Mouse (Mus musculus) myocyte (in vitro differentiated cells): Measurements from ENCODE around the gene Cacna1s. TPM values are rescaled to one million over a fixed set of nuclear protein-coding genes. Genes with fewer than 3 reads are reported as not detected.

ENCODE experiments used
- H3K27me3 ChIP-seq: one replicate; pipeline ENCODE4 v1.6.1; 2011; ENCODE audit not compliant: control insufficient read depth, insufficient read depth, insufficient read length
- H3K36me3 ChIP-seq: one replicate; pipeline ENCODE4 v1.6.1; 2011; ENCODE audit not compliant: control insufficient read depth, insufficient read depth
- H3K4me2 ChIP-seq: one replicate; pipeline ENCODE4 v1.6.1; 2011; ENCODE audit warnings: low read depth, control low read depth
- H3K4me3 ChIP-seq: one replicate; pipeline ENCODE4 v1.5.1; 2011; ENCODE audit warnings: mild to moderate bottlenecking, control low read depth, moderate library complexity
- H3K79me2 ChIP-seq: one replicate; pipeline ENCODE4 v1.6.1; 2011; ENCODE audit not compliant: control insufficient read depth, insufficient read depth
- H3ac ChIP-seq: one replicate; pipeline ENCODE4 v1.6.1; 2011; ENCODE audit not compliant: control insufficient read depth, insufficient read length
- CEBPB ChIP-seq: IDR thresholded peaks from 2 replicates; pipeline ENCODE4 v1.6.1; 2011; ENCODE audit warnings: mild to moderate bottlenecking, moderate library complexity; ENCODE audit not compliant: poor library complexity, insufficient read depth, severe bottlenecking
- E2F4 ChIP-seq: IDR thresholded peaks from one replicate; pipeline ENCODE4 v1.6.1; 2011; ENCODE audit warnings: mild to moderate bottlenecking, control low read depth, moderate library complexity; ENCODE audit not compliant: insufficient read depth
- MAX ChIP-seq: IDR thresholded peaks from one replicate; pipeline ENCODE4 v1.6.1; 2011; ENCODE audit warnings: low read depth, mild to moderate bottlenecking, control low read depth
- MYOD1 ChIP-seq, 3 experiments: IDR thresholded peaks; one replicate each; pipeline ENCODE4 v1.6.1; 2011; ENCODE audit warnings: control low read depth in 2 of 3, low read depth in 2 of 3, mild to moderate bottlenecking in 2 of 3, moderate library complexity in 1 of 3; ENCODE audit not compliant: insufficient read length in 2 of 3, control insufficient read depth in 1 of 3
- MYOG ChIP-seq, 3 experiments: IDR thresholded peaks; one replicate each; pipeline ENCODE4 v1.6.1; 2011; ENCODE audit warnings: control low read depth in 2 of 3, low read depth in 2 of 3, mild to moderate bottlenecking in 2 of 3; ENCODE audit not compliant: insufficient read length in 2 of 3, control insufficient read depth in 1 of 3, insufficient read depth in 1 of 3
- POLR2A ChIP-seq: IDR thresholded peaks from one replicate; pipeline ENCODE4 v1.6.1; 2011; ENCODE audit warnings: low read depth, mild to moderate bottlenecking, control low read depth, moderate library complexity; ENCODE audit not compliant: insufficient read length
- POLR2AphosphoS2 ChIP-seq: IDR thresholded peaks from one replicate; pipeline ENCODE4 v1.6.1; 2011; ENCODE audit warnings: low read depth, control low read depth; ENCODE audit not compliant: insufficient read length
- REST ChIP-seq: IDR thresholded peaks from one replicate; pipeline ENCODE4 v1.6.1; 2011; ENCODE audit warnings: mild to moderate bottlenecking, control low read depth, moderate library complexity; ENCODE audit not compliant: insufficient read depth, insufficient read length
- SRF ChIP-seq: IDR thresholded peaks from one replicate; pipeline ENCODE4 v1.6.1; 2011; ENCODE audit warnings: low read depth; ENCODE audit not compliant: control insufficient read depth, insufficient read length
- TCF12 ChIP-seq: IDR thresholded peaks from one replicate; pipeline ENCODE4 v1.6.1; 2011; ENCODE audit warnings: mild to moderate bottlenecking, control low read depth; ENCODE audit not compliant: poor library complexity, insufficient read depth, severe bottlenecking
- TCF3 ChIP-seq: IDR thresholded peaks from one replicate; pipeline ENCODE4 v1.6.1; 2011; ENCODE audit warnings: low read depth, control low read depth; ENCODE audit not compliant: insufficient read length
- USF1 ChIP-seq: IDR thresholded peaks from one replicate; pipeline ENCODE4 v1.6.1; 2011; ENCODE audit warnings: low read depth, mild to moderate bottlenecking, control low read depth, moderate library complexity
- polyA plus RNA-seq: library from polyadenylated mRNA; unstranded; fragments of >200 nt; fragmentation: generic; extraction: Trizol; gene quantifications from one replicate; pipeline ENCODE4 v1.2.1, GENCODE M21; 2012; ENCODE audit warnings: missing spikeins

Gene Cacna1s
- polyA plus RNA-seq, 1 experiment, result 177 TPM

DNA sequence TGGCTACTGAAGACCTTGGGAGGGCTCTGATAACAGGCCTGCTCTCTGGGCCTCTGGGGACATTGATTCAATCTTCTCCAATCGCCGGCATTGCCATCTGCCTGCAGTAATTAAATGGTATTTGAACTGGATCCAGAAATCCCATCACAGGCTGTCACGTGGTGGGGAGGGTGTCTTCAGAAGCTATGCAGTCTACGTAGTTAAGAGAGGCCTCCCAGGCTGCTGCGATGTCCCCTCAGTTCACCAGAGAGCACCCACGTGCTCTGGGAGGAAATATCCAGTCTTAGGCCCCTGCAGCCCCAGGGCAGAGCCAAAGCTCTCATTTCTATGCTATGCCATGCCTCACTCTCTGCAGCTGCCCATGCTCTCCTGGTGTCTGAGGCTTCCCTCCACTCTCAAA is 89.8 kb downstream of the Cacna1s start:
- no peak overlapping the region for H3K4me2 ChIP-seq
- no peak overlapping the region for H3ac ChIP-seq
- TF ChIP-seq E2F4, result no peak
- TF ChIP-seq USF1, result peak; percentile 42
- TF ChIP-seq REST, result no peak
- no peak for TF ChIP-seq TCF12
- no peak overlapping the region for H3K4me3 ChIP-seq
- no peaks in the 10 kb centered on the region for H3K36me3 ChIP-seq
- H3K27me3 ChIP-seq, result no peaks in the 10 kb centered on the region
- peaks cover 29% of the 10 kb centered on the region for H3K79me2 ChIP-seq

DNA sequence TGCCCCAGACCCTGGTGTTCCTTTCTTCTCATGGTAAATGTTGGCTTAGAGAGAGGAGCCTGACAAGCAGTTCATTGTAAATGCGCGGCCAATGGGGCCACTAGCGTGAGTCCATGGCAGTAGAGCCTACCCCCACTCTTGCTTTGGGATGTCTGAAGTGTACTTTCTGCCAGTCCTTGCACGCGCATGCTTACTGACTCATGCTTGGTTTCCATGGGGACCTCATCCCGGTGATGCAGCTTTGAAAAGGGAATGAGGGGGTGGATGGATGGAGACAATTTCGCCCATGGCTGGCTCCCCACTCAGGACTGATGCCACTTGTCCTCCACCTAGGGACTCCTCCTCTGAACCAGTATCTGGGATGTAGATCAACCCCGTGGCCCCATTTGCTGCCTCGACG is 91.0 kb downstream of the Cacna1s start:
- H3K4me2 ChIP-seq, result no peak overlapping the region
- no peak overlapping the region for H3K4me3 ChIP-seq
- peaks cover 24% of the 10 kb centered on the region for H3K79me2 ChIP-seq
- no peaks in the 10 kb centered on the region for H3K27me3 ChIP-seq
- peaks cover under 1% of the 10 kb centered on the region for H3K36me3 ChIP-seq
- no peak for TF ChIP-seq TCF3
- no peak for TF ChIP-seq MYOG (IDR thresholded peaks at IDR 0.05; ENCODE audit: control insufficient read depth in 1 of 3, insufficient read depth in 1 of 3, insufficient read length in 2 of 3, low read depth in 2 of 3)
- no peak for TF ChIP-seq CEBPB
- TF ChIP-seq MAX, result no peak
- no peak for TF ChIP-seq E2F4
- TF ChIP-seq REST, result no peak
- TF ChIP-seq POLR2AphosphoS2, result no peak
- TF ChIP-seq POLR2A, result no peak
- TF ChIP-seq MYOD1 (IDR thresholded peaks at IDR 0.05; ENCODE audit: control insufficient read depth in 1 of 3, insufficient read length in 2 of 3, low read depth in 2 of 3), result no peak
- H3ac ChIP-seq, result no peak overlapping the region

DNA sequence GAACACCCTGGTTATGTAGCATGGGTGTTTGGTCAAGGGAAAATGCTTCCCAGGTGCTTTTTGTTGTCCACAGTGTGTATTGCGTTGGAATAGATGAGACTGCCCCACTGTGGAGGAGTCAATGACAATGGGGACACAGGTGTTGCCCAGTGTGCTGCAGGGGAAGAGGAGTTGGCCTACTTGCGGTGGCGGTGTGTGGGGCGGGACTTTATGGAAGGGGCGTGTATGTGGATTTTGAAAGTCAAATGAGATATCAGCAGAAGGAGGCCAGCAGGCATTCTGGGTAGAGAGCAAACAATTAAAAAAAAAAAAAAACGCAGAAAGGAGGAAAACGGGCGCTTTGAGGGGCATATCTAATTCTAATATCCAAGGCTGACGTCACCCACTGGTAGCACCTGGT is 97.2 kb downstream of the Cacna1s start:
- TF ChIP-seq MYOD1 (IDR thresholded peaks at IDR 0.05; ENCODE audit: control insufficient read depth in 1 of 3, insufficient read length in 2 of 3, low read depth in 2 of 3), result peak in 1 of 3 experiments; percentile 12
- no peak for TF ChIP-seq CEBPB
- no peak for TF ChIP-seq MYOG (IDR thresholded peaks at IDR 0.05; ENCODE audit: control insufficient read depth in 1 of 3, insufficient read depth in 1 of 3, insufficient read length in 2 of 3, low read depth in 2 of 3)
- TF ChIP-seq SRF, result no peak
- TF ChIP-seq TCF3, result no peak
- TF ChIP-seq TCF12, result no peak
- Histone ChIP-seq H3K4me2 (no peak overlapping the region), H3K79me2 (no peaks in the 10 kb centered on the region), H3K4me3 (no peak overlapping the region), H3K27me3 (no peaks in the 10 kb centered on the region), H3K36me3 (peaks cover 31% of the 10 kb centered on the region), H3ac (no peak overlapping the region)

DNA sequence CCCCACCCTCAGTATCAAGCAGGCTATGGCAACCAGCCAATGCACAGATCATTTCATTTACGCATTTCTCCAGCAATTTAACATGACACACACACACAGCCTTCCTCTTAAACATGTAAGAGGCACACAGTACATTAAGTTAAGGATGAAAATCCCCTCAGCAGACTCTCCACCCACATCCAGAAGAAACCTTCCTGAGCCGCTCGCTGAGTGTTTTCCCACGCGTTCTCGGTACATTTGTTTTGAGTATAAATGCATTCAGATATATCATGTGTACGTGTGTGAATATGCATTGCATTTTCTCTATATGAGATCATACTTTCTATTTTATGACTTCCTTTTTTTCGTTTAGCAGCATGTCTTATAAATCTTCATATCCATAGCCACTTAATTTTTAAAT is 98.8 kb downstream of the Cacna1s start:
- H3K27me3 ChIP-seq, result no peaks in the 10 kb centered on the region
- H3K4me2 ChIP-seq, result no peak overlapping the region
- TF ChIP-seq SRF (no peak), MYOD1 (IDR thresholded peaks at IDR 0.05; ENCODE audit: control insufficient read depth in 1 of 3, insufficient read length in 2 of 3, low read depth in 2 of 3) (no peak), POLR2A (no peak), MAX (no peak), POLR2AphosphoS2 (no peak)
- H3K4me3 ChIP-seq, result no peak overlapping the region
- H3ac ChIP-seq, result no peak overlapping the region
- no peaks in the 10 kb centered on the region for H3K79me2 ChIP-seq
- H3K36me3 ChIP-seq, result peaks cover 37% of the 10 kb centered on the region

DNA sequence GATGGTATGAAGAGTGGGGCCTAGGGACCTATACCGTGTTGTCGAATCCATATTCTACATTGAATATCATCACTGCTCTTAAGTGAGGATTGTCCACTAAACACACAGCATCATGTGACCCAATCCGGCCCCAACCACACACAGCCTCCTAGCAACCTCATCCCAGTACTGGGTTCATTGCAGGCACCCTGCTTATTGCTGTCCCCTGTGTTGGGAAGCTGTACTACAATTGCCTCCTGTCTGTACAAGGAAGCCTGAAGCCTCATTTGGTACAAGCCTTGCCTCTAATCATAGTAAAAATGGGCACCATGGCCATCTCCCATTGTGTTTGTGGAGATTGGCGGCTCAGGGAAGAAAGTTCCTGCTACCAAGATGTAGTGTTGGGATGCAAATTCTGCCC is 103.8 kb downstream of the Cacna1s start:
- H3K4me3 ChIP-seq, result no peak overlapping the region
- H3ac ChIP-seq, result no peak overlapping the region
- no peak overlapping the region for H3K4me2 ChIP-seq
- no peaks in the 10 kb centered on the region for H3K79me2 ChIP-seq
- no peaks in the 10 kb centered on the region for H3K27me3 ChIP-seq
- H3K36me3 ChIP-seq, result peaks cover 27% of the 10 kb centered on the region
- no peak for TF ChIP-seq POLR2AphosphoS2
- no peak for TF ChIP-seq POLR2A
- TF ChIP-seq CEBPB, result no peak
- TF ChIP-seq E2F4, result no peak
- TF ChIP-seq MYOG (IDR thresholded peaks at IDR 0.05; ENCODE audit: control insufficient read depth in 1 of 3, insufficient read depth in 1 of 3, insufficient read length in 2 of 3, low read depth in 2 of 3), result no peak
- TF ChIP-seq REST, result no peak
- TF ChIP-seq TCF3, result no peak
- TF ChIP-seq USF1, result no peak
- TF ChIP-seq MAX, result no peak
- TF ChIP-seq TCF12, result no peak
- TF ChIP-seq SRF, result no peak
- no peak for TF ChIP-seq MYOD1 (IDR thresholded peaks at IDR 0.05; ENCODE audit: control insufficient read depth in 1 of 3, insufficient read length in 2 of 3, low read depth in 2 of 3)
